Mouse (Mus musculus): Measurements from ENCODE around the gene Marc1.

DNA sequence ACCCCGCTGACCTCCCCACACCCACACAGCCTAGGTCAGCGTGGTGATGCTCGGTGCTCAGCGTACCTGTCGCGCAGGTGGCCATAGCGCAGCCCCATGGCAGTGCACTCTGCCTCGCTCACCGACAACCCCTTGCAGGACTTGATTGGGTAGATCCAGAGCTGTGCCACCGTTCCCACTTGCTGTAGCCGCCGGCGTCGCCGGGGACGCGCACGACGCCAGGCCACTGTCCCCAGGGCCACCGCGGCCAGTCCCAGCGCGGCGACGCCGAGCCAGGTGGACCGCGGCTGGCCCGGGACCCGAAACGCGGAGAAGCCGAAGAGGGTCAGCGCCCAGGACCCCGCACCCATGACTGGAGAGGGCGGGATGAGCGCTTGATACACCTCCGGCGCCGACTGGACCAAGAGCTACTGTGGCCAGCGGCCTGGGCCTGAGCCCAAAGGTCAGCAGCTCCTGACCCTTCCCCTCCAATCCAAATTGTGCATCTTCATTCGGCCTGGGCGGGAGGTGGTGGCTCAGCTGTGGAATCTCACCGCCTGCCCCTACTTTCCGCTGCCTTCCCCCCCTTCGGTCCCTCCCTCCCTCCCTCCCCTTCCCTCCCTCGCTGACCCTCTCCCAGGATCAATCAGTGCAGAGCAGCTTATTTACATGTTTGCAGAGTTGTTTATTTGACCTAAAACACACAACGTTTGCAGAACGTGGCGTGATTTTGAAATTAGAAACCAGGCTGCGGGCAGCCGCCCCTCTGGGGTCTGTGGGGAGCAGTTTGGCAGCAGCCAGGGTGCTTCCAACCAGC, at the start of gene Marc1:
- TF ChIP-seq POLR2A (IDR thresholded peaks at IDR 0.05; ENCODE audit: low read depth, low read length) (no peak), CTCF (IDR thresholded peaks at IDR 0.05; ENCODE audit: extremely low read depth, insufficient read length, insufficient replicate concordance, low read depth, low read length) (no peak)
